ENCODE assay signal across 15 mouse cellular contexts in the genomic region with DNA sequence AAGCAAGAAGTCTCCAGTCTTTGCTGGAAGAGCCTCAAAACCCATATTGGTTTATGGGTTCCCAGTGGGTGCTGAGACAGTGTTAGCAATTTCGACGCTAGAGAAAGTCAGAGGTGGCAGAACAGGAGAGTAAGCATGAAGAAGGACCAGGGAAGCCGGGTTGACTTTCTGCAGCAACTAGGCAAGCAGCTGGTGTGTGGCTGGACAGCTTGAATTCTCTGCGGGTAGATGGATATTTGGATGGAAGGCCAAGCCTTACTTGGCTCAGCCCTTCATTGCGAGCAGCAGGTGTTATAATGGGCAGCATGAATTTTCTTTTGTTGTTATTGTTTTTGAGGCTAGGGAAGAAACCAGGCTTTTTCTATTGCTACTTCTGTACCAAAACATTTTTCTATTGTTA.
"Had no signal": no experiment of that assay in that cellular context is flagged by ENCODE, and none has a peak within 500 bp of the region (broad histone marks: within the 10 kb centered on the region; RNA-seq: fewer than 3 reads in every experiment).

No protein-coding gene starts in this region.

- H3K9me3 ChIP-seq: limb, embryonic 12.5 days; liver, embryonic 13.5 days; lung, embryonic 15.5 days; midbrain, embryonic 13.5 days; neural tube, embryonic 15.5 days had no signal

- H3K36me3 ChIP-seq: limb, embryonic 12.5 days; liver, embryonic 13.5 days; lung, embryonic 15.5 days; midbrain, embryonic 13.5 days; neural tube, embryonic 15.5 days had no signal

- DNase-seq: kidney, adult 9 months; kidney, postnatal 10 days; liver; liver, embryonic 13.5 days; liver, postnatal 0 days; lung, postnatal 14 days; right cerebral cortex, postnatal 4 days; spleen, adult 18-20 months; thymus, adult 18-20 months; thymus, postnatal 14 days had no signal

- H3K27ac ChIP-seq: limb, embryonic 12.5 days; liver, embryonic 13.5 days; lung, embryonic 15.5 days; midbrain, embryonic 13.5 days; neural tube, embryonic 15.5 days had no signal

- H3K4me2 ChIP-seq: limb, embryonic 12.5 days; liver, embryonic 13.5 days; lung, embryonic 15.5 days; midbrain, embryonic 13.5 days; neural tube, embryonic 15.5 days had no signal

- ATAC-seq: liver, postnatal 0 days; midbrain, embryonic 13.5 days had no signal

- H3K4me3 ChIP-seq: limb, embryonic 12.5 days; liver, embryonic 13.5 days; lung, embryonic 15.5 days; midbrain, embryonic 13.5 days; myocyte; neural tube, embryonic 15.5 days had no signal

- H3K27me3 ChIP-seq: limb, embryonic 12.5 days; liver, embryonic 13.5 days; lung, embryonic 15.5 days; midbrain, embryonic 13.5 days; neural tube, embryonic 15.5 days had no signal

- H3K4me1 ChIP-seq: limb, embryonic 12.5 days; liver, embryonic 13.5 days; lung, embryonic 15.5 days; midbrain, embryonic 13.5 days; neural tube, embryonic 15.5 days had no signal

- H3K9ac ChIP-seq: limb, embryonic 12.5 days; liver, embryonic 13.5 days; liver, postnatal 0 days; lung, embryonic 15.5 days; midbrain, embryonic 13.5 days; neural tube, embryonic 15.5 days had no signal
